Mouse (Mus musculus): Measurements from ENCODE around the gene Ptprk.

Ptprk gene

GRCm38 (mm10) chr10:28184675-28185074 is 110.1 kb downstream of the Ptprk start:
- DNase-seq (ENCODE audit: low read depth, low spot score): no peak

- DNase-seq (ENCODE audit: low read depth, low spot score): no peak
Measured at GRCm38 (mm10) chr10:28185326-28185725, 110.7 kb downstream of the Ptprk start.

GRCm38 (mm10) chr10:28186018-28186800 is 111.6 kb downstream of the Ptprk start:
- DNase-seq (ENCODE audit: low read depth, low spot score): no peak

GRCm38 (mm10) chr10:28191440-28191839 is 116.8 kb downstream of the Ptprk start:
- no peak for DNase-seq (ENCODE audit: low read depth, low spot score)

GRCm38 (mm10) chr10:28193630-28194029 is 119.0 kb downstream of the Ptprk start:
- no peak for DNase-seq (ENCODE audit: low read depth, low spot score)

- no peak for DNase-seq (ENCODE audit: low read depth, low spot score)
Measured at GRCm38 (mm10) chr10:28200609-28201008, 126.0 kb downstream of the Ptprk start.

GRCm38 (mm10) chr10:28209394-28209793 is 134.8 kb downstream of the Ptprk start:
- DNase-seq (ENCODE audit: low read depth, low spot score): no peak

GRCm38 (mm10) chr10:28212083-28212482 is 137.5 kb downstream of the Ptprk start:
- DNase-seq (ENCODE audit: low read depth, low spot score): no peak

- no peak for DNase-seq (ENCODE audit: low read depth, low spot score)
Measured at GRCm38 (mm10) chr10:28215153-28215552, 140.5 kb downstream of the Ptprk start.

- DNase-seq (ENCODE audit: low read depth, low spot score): no peak
Measured at GRCm38 (mm10) chr10:28223602-28224001, 149.0 kb downstream of the Ptprk start.

- no peak for DNase-seq (ENCODE audit: low read depth, low spot score)
Measured at GRCm38 (mm10) chr10:28224376-28224775, 149.8 kb downstream of the Ptprk start.

- DNase-seq (ENCODE audit: low read depth, low spot score): no peak
Measured at GRCm38 (mm10) chr10:28225536-28226075, 151.0 kb downstream of the Ptprk start.

- DNase-seq (ENCODE audit: low read depth, low spot score): no peak
Measured at GRCm38 (mm10) chr10:28227732-28228131, 153.1 kb downstream of the Ptprk start.

- no peak for DNase-seq (ENCODE audit: low read depth, low spot score)
Measured at GRCm38 (mm10) chr10:28228208-28228607, 153.6 kb downstream of the Ptprk start.

- DNase-seq (ENCODE audit: low read depth, low spot score): no peak
Measured at GRCm38 (mm10) chr10:28232273-28233167, 157.9 kb downstream of the Ptprk start.

GRCm38 (mm10) chr10:28249047-28249446 is 174.4 kb downstream of the Ptprk start:
- peak; percentile 3 for DNase-seq (ENCODE audit: low read depth, low spot score)

GRCm38 (mm10) chr10:28251385-28251784 is 176.8 kb downstream of the Ptprk start:
- no peak for DNase-seq (ENCODE audit: low read depth, low spot score)

GRCm38 (mm10) chr10:28260651-28261050 is 186.0 kb downstream of the Ptprk start:
- DNase-seq (ENCODE audit: low read depth, low spot score): no peak

GRCm38 (mm10) chr10:28262159-28262558 is 187.5 kb downstream of the Ptprk start:
- no peak for DNase-seq (ENCODE audit: low read depth, low spot score)

- no peak for DNase-seq (ENCODE audit: low read depth, low spot score)
Measured at GRCm38 (mm10) chr10:28263546-28263945, 188.9 kb downstream of the Ptprk start.

GRCm38 (mm10) chr10:28270273-28270672 is 195.7 kb downstream of the Ptprk start:
- DNase-seq (ENCODE audit: low read depth, low spot score): no peak

Measured in skeletal muscle tissue, adult 2 months (tissue).